Mouse (Mus musculus): ENCODE data around the gene Efna4. TPM values are rescaled to one million over a fixed set of nuclear protein-coding genes. Genes with fewer than 3 reads are reported as not detected.
A peak's percentile ranks its signal among the peaks of the same experiment; 100 is the strongest.

Gene Efna4
- polyA plus RNA-seq, 1 experiment from 2014 or later, result 24.6 TPM

- Histone ChIP-seq H3K27ac (ENCODE audit: low read depth) (peak overlapping the region; percentile 60), H3K4me2 (peak overlapping the region; percentile 99), H3K4me3 (ENCODE audit: low read depth, low read length) (peak overlapping the region; percentile 65), H3K9me3 (ENCODE audit: low read depth, low read length) (no peaks in the 10 kb centered on the region), H3K36me3 (ENCODE audit: insufficient read depth) (peaks cover 20% of the 10 kb centered on the region; the same call in 1 of the 2 replicates), H3K4me1 (ENCODE audit: insufficient read depth) (no peaks in the 10 kb centered on the region), H3K9ac (peak overlapping the region; percentile 54), H3K27me3 (ENCODE audit: insufficient read depth, low read length) (no peaks in the 10 kb centered on the region; the same call in 1 of the 2 replicates)
- ATAC-seq (ENCODE audit: insufficient read depth) (peak; percentile 57), DNase-seq (peak; percentile 51)
- 1% methylated on average over 38 of the region's 38 CpGs for WGBS
- TF ChIP-seq CTCF (IDR thresholded peaks at IDR 0.05; ENCODE audit: low read depth), result no peak
Measured at GRCm38 (mm10) chr3:89348911-89349868, 11.4 kb upstream of the Efna4 start.

GRCm38 (mm10) chr3:89347916-89348315 lies 10.1 kb upstream of the Efna4 start:
- Histone ChIP-seq H3K27ac (ENCODE audit: low read depth) (no peak overlapping the region), H3K27me3 (ENCODE audit: insufficient read depth, low read length) (no peaks in the 10 kb centered on the region), H3K9me3 (ENCODE audit: low read depth, low read length) (no peaks in the 10 kb centered on the region), H3K4me2 (peak overlapping the region; percentile 99), H3K4me1 (ENCODE audit: insufficient read depth) (no peaks in the 10 kb centered on the region), H3K4me3 (ENCODE audit: low read depth, low read length) (no peak overlapping the region), H3K36me3 (ENCODE audit: insufficient read depth) (peaks cover 28% of the 10 kb centered on the region; the same call in 1 of the 2 replicates), H3K9ac (no peak overlapping the region)
- 48% methylated on average over 1 of the region's 1 CpGs for WGBS
- no peak for TF ChIP-seq CTCF (IDR thresholded peaks at IDR 0.05; ENCODE audit: low read depth)
- no peak for ATAC-seq (ENCODE audit: insufficient read depth)
- DNase-seq, result peak; percentile 14

- Histone ChIP-seq H3K27ac (ENCODE audit: low read depth) (no peak overlapping the region), H3K4me2 (no peak overlapping the region), H3K9me3 (ENCODE audit: low read depth, low read length) (no peaks in the 10 kb centered on the region), H3K36me3 (ENCODE audit: insufficient read depth) (peaks cover 32% of the 10 kb centered on the region; the same call in 1 of the 2 replicates), H3K27me3 (ENCODE audit: insufficient read depth, low read length) (no peaks in the 10 kb centered on the region), H3K9ac (no peak overlapping the region), H3K4me3 (ENCODE audit: low read depth, low read length) (no peak overlapping the region), H3K4me1 (ENCODE audit: insufficient read depth) (no peaks in the 10 kb centered on the region)
- ATAC-seq (ENCODE audit: insufficient read depth), result no peak
- no peak for DNase-seq
- WGBS, result 77% methylated on average over 10 of the region's 10 CpGs
- TF ChIP-seq CTCF (IDR thresholded peaks at IDR 0.05; ENCODE audit: low read depth), result no peak
Measured at GRCm38 (mm10) chr3:89346815-89347540, 9.2 kb upstream of the Efna4 start.

GRCm38 (mm10) chr3:89343279-89343678 lies 5.5 kb upstream of the Efna4 start:
- Histone ChIP-seq H3K27ac (ENCODE audit: low read depth) (no peak overlapping the region), H3K27me3 (ENCODE audit: insufficient read depth, low read length) (no peaks in the 10 kb centered on the region), H3K9me3 (ENCODE audit: low read depth, low read length) (no peaks in the 10 kb centered on the region), H3K36me3 (ENCODE audit: insufficient read depth) (peaks cover 39% of the 10 kb centered on the region), H3K4me2 (no peak overlapping the region), H3K4me3 (ENCODE audit: low read depth, low read length) (no peak overlapping the region), H3K9ac (no peak overlapping the region), H3K4me1 (ENCODE audit: insufficient read depth) (no peaks in the 10 kb centered on the region)
- WGBS, result 79% methylated on average over 7 of the region's 7 CpGs
- DNase-seq (no peak), ATAC-seq (ENCODE audit: insufficient read depth) (no peak)
- no peak for TF ChIP-seq CTCF (IDR thresholded peaks at IDR 0.05; ENCODE audit: low read depth)

GRCm38 (mm10) chr3:89341794-89342193 lies 4.0 kb upstream of the Efna4 start:
- Histone ChIP-seq H3K9me3 (ENCODE audit: low read depth, low read length) (no peaks in the 10 kb centered on the region), H3K27me3 (ENCODE audit: insufficient read depth, low read length) (no peaks in the 10 kb centered on the region), H3K9ac (no peak overlapping the region), H3K4me1 (ENCODE audit: insufficient read depth) (no peaks in the 10 kb centered on the region), H3K4me3 (ENCODE audit: low read depth, low read length) (no peak overlapping the region), H3K36me3 (ENCODE audit: insufficient read depth) (peaks cover 39% of the 10 kb centered on the region), H3K4me2 (no peak overlapping the region), H3K27ac (ENCODE audit: low read depth) (no peak overlapping the region)
- 74% methylated on average over 4 of the region's 4 CpGs for WGBS
- DNase-seq (no peak), ATAC-seq (ENCODE audit: insufficient read depth) (no peak)
- TF ChIP-seq CTCF (IDR thresholded peaks at IDR 0.05; ENCODE audit: low read depth), result no peak

- no peak overlapping the region for H3K27ac ChIP-seq (ENCODE audit: low read depth)
- DNase-seq (peak; percentile 88), ATAC-seq (ENCODE audit: insufficient read depth) (no peak)
- H3K4me2 ChIP-seq, result peak overlapping the region; percentile 62
- peak; percentile 98 for TF ChIP-seq CTCF (IDR thresholded peaks at IDR 0.05; ENCODE audit: low read depth)
- H3K9ac ChIP-seq, result no peak overlapping the region
- 0 out of 2 replicates have a peak, but pooled peaks cover 7% of the 10 kb centered on the region for H3K4me1 ChIP-seq (ENCODE audit: insufficient read depth)
- H3K4me3 ChIP-seq (ENCODE audit: low read depth, low read length), result peak overlapping the region; percentile 22; the same call in 1 of the 2 replicates
- WGBS, result 3% methylated on average over 11 of the region's 11 CpGs
- no peaks in the 10 kb centered on the region for H3K9me3 ChIP-seq (ENCODE audit: low read depth, low read length)
- H3K36me3 ChIP-seq (ENCODE audit: insufficient read depth), result peaks cover 31% of the 10 kb centered on the region
- no peaks in the 10 kb centered on the region for H3K27me3 ChIP-seq (ENCODE audit: insufficient read depth, low read length)
Measured at GRCm38 (mm10) chr3:89340465-89340864, 2.6 kb upstream of the Efna4 start.

All from lung, embryonic 14.5 days (tissue).